Mouse (Mus musculus): Measurements from ENCODE around the gene Ap1ar.

GRCm38 (mm10) chr3:127831079-127831478, 6.2 kb downstream of the Ap1ar start:
- TF ChIP-seq CTCF (IDR thresholded peaks at IDR 0.05; ENCODE audit: low read depth, low read length) (no peak), GATA1 (IDR thresholded peaks at IDR 0.05; ENCODE audit: borderline replicate concordance, low read length) (no peak), TAL1 (conservative IDR thresholded peaks at IDR 0.05; ENCODE audit: low read depth, low read length) (no peak; the same call in 1 of the 2 replicates), POLR2AphosphoS5 (IDR thresholded peaks at IDR 0.05; ENCODE audit: insufficient replicate concordance, low read depth, low read length) (no peak), GATA2 (IDR thresholded peaks at IDR 0.05; ENCODE audit: borderline replicate concordance, low read depth, low read length) (no peak)
